Mouse (Mus musculus): ENCODE data around the gene Cox8a. TPM values are rescaled to one million over a fixed set of nuclear protein-coding genes. Genes with fewer than 3 reads are reported as not detected.

Cox8a gene
- polyA plus RNA-seq, 1 experiment from 2014 or later = 1,508 TPM

DNA sequence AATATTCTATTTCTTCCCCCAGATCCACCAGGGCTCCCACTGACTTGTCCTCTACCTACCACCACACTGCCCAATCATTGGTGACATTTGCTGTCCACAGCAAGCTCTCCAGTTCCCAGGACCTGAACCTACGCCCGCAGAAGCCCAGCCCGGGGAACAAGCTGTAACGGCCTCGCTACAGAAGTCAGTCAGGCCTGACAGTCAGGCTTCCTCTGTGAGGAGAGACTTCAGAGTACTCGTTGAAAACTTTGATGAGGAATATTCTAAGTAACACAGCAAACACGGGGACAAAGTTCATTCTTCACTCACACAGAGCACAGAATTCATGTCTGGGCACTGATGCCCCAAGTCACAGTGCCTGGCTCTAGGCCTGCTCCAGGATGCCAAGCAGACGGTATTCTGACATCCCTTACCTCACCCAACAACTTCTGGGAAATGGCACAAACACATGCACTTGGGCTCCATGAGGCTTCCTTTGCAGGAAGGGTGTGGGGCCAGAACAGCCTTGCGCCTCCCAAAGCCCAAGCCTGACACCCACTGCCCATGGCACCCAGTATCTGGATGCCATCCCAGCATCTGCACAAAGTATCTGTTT is 7.8 kb upstream of the Cox8a start:
- Histone ChIP-seq H3K27me3 (replicated peaks; ENCODE audit: control insufficient read depth, insufficient read depth, low read length) (no peaks in the 10 kb centered on the region), H3K9ac (ENCODE audit: low read depth, low read length) (no peak overlapping the region), H3K36me3 (ENCODE audit: control insufficient read depth, insufficient read depth, low read length) (peaks cover 27% of the 10 kb centered on the region), H3K4me2 (ENCODE audit: low read depth, low read length) (no peak overlapping the region), H3K9me3 (ENCODE audit: control insufficient read depth, low read length) (no peaks in the 10 kb centered on the region), H3K4me1 (ENCODE audit: control insufficient read depth, insufficient read depth, low read length) (peaks cover 17% of the 10 kb centered on the region), H3K4me3 (ENCODE audit: low read length) (no peak overlapping the region), H3K27ac (ENCODE audit: low read length) (no peak overlapping the region)
- ATAC-seq = no peak
- 79% methylated on average over 9 of the region's 9 CpGs for WGBS

DNA sequence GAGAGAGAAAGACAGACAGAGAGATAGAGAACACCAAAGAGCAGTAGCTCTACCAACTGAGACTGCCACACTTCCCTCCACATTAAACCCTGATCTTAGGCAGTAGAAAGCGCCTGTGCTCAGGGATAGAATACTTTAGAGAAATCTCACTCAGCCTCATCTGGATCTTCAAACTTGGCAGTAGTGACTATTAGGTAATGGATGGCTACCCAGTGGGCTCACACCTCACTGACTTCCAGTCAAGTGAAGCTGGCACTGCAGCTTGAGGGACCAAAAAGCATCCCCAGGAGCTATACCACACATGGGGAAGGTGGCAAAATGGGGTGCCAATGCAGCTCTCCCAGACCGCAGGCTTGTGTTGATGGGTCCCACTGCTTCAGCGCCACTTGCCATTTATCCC is 6.8 kb upstream of the Cox8a start:
- Histone ChIP-seq H3K4me3 (ENCODE audit: low read length) (no peak overlapping the region), H3K9me3 (ENCODE audit: control insufficient read depth, low read length) (no peaks in the 10 kb centered on the region), H3K27me3 (replicated peaks; ENCODE audit: control insufficient read depth, insufficient read depth, low read length) (no peaks in the 10 kb centered on the region), H3K4me1 (ENCODE audit: control insufficient read depth, insufficient read depth, low read length) (peaks cover 17% of the 10 kb centered on the region), H3K4me2 (ENCODE audit: low read depth, low read length) (no peak overlapping the region), H3K36me3 (ENCODE audit: control insufficient read depth, insufficient read depth, low read length) (peaks cover 19% of the 10 kb centered on the region), H3K27ac (ENCODE audit: low read length) (no peak overlapping the region), H3K9ac (ENCODE audit: low read depth, low read length) (no peak overlapping the region)
- ATAC-seq = no peak
- WGBS = 86% methylated on average over 3 of the region's 3 CpGs

DNA sequence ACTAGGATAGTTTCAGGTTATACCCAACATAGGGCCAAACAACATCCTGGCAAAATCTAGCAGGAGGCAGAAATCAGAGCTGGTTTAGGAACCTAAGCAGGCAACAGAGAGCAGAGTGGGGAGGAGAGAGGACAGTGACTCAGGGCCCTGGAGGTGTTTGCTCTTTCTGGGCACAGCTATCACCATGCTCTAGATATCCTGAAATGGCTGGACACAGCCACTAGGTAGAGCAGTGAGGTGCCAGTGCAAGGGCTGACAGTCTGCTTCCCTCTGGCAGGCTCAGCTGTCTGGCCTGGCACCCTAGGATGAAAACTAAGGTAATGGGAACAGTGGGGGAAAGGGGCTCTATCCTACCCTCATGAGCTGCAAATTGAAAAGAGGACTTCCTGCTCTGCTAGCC is 6.1 kb upstream of the Cox8a start:
- ATAC-seq = no peak
- no peaks in the 10 kb centered on the region for H3K27me3 ChIP-seq (replicated peaks; ENCODE audit: control insufficient read depth, insufficient read depth, low read length)
- H3K27ac ChIP-seq (ENCODE audit: low read length) = no peak overlapping the region
- no peak overlapping the region for H3K4me3 ChIP-seq (ENCODE audit: low read length)
- H3K4me1 ChIP-seq (ENCODE audit: control insufficient read depth, insufficient read depth, low read length) = peaks cover 17% of the 10 kb centered on the region
- no peak overlapping the region for H3K4me2 ChIP-seq (ENCODE audit: low read depth, low read length)
- no peaks in the 10 kb centered on the region for H3K9me3 ChIP-seq (ENCODE audit: control insufficient read depth, low read length)
- H3K36me3 ChIP-seq (ENCODE audit: control insufficient read depth, insufficient read depth, low read length) = peaks cover 16% of the 10 kb centered on the region
- no peak overlapping the region for H3K9ac ChIP-seq (ENCODE audit: low read depth, low read length)

DNA sequence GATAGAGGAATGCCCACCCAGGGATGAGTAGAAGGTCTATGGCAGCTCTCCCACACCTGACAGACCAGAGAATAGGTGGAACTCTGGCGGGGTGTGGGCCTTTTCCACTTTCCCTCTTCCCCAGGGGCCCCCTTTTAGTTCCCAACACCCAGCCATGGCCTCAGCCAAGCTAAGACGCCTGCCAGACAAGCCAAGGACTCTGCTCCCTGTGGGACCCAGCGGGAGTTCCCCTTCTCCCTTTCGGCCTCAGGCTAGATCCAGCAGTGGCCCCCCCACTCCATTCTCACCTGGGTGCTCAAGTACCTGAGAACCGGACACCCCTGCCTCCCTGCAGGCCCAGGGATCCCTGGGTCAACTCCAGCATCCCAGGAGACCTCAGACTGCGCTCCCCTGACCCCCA is 4.8 kb upstream of the Cox8a start:
- H3K9me3 ChIP-seq (ENCODE audit: control insufficient read depth, low read length) = no peaks in the 10 kb centered on the region
- H3K4me3 ChIP-seq (ENCODE audit: low read length) = no peak overlapping the region
- WGBS = 81% methylated on average over 6 of the region's 6 CpGs
- no peaks in the 10 kb centered on the region for H3K27me3 ChIP-seq (replicated peaks; ENCODE audit: control insufficient read depth, insufficient read depth, low read length)
- no peak overlapping the region for H3K4me2 ChIP-seq (ENCODE audit: low read depth, low read length)
- H3K4me1 ChIP-seq (ENCODE audit: control insufficient read depth, insufficient read depth, low read length) = peaks cover 15% of the 10 kb centered on the region
- no peak for ATAC-seq
- no peak overlapping the region for H3K27ac ChIP-seq (ENCODE audit: low read length)
- no peak overlapping the region for H3K9ac ChIP-seq (ENCODE audit: low read depth, low read length)
- peaks cover 5% of the 10 kb centered on the region for H3K36me3 ChIP-seq (ENCODE audit: control insufficient read depth, insufficient read depth, low read length)

DNA sequence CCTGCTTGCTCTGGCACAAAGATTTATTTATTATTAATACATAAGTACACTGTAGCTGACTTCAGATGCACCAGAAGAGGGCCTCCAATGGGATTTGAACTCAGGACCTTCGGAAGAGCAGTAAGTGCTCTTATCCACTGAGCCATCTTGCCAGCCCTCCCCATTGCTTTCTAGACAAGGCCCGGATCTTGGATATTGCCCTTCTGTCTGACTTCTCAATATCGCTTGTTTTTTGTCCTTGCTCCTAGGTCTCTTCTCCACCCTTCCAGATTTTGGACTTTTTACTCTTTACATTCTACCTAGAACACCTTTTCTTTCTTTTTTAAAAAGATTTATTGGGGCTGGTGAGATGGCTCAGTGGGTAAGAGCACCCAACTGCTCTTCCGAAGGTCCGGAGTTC is 1.3 kb upstream of the Cox8a start:
- no peaks in the 10 kb centered on the region for H3K9me3 ChIP-seq (ENCODE audit: control insufficient read depth, low read length)
- H3K4me2 ChIP-seq (ENCODE audit: low read depth, low read length) = no peak overlapping the region
- peaks cover 26% of the 10 kb centered on the region for H3K4me1 ChIP-seq (ENCODE audit: control insufficient read depth, insufficient read depth, low read length)
- ATAC-seq = no peak
- H3K36me3 ChIP-seq (ENCODE audit: control insufficient read depth, insufficient read depth, low read length) = peaks cover 10% of the 10 kb centered on the region
- no peak overlapping the region for H3K9ac ChIP-seq (ENCODE audit: low read depth, low read length)
- no peaks in the 10 kb centered on the region for H3K27me3 ChIP-seq (replicated peaks; ENCODE audit: control insufficient read depth, insufficient read depth, low read length)
- no peak overlapping the region for H3K27ac ChIP-seq (ENCODE audit: low read length)
- H3K4me3 ChIP-seq (ENCODE audit: low read length) = no peak overlapping the region
- 96% methylated on average over 5 of the region's 5 CpGs for WGBS

DNA sequence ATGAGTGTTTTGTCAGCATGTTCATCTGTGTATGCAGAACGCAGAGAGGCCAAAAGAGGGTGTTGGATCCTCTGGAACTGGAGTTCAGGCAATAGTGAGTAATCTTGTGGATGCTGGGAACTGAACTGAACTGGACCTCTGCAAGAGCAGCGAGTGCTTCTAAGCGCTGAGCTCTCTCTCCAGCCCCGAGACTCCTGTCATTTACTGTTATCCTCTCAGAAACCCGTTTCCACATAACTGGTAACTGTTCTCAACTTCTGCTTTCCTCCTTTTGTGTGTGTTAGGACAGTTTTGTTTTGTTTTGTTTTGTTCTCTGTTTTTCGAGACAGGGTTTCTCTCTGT is 481 bp upstream of the Cox8a start:
- 11% methylated on average over 6 of the region's 6 CpGs for WGBS
- no peaks in the 10 kb centered on the region for H3K9me3 ChIP-seq (ENCODE audit: control insufficient read depth, low read length)
- H3K4me1 ChIP-seq (ENCODE audit: control insufficient read depth, insufficient read depth, low read length) = peaks cover 26% of the 10 kb centered on the region
- ATAC-seq = peak; percentile 27
- H3K27me3 ChIP-seq (replicated peaks; ENCODE audit: control insufficient read depth, insufficient read depth, low read length) = no peaks in the 10 kb centered on the region
- peak overlapping the region; percentile 84 for H3K4me3 ChIP-seq (ENCODE audit: low read length)
- peak overlapping the region; percentile 65 for H3K4me2 ChIP-seq (ENCODE audit: low read depth, low read length)
- peaks cover 13% of the 10 kb centered on the region for H3K36me3 ChIP-seq (ENCODE audit: control insufficient read depth, insufficient read depth, low read length)
- H3K27ac ChIP-seq (ENCODE audit: low read length) = 0 out of 2 replicates have a peak overlapping the region, but pooled peaks have one; percentile 30
- no peak overlapping the region for H3K9ac ChIP-seq (ENCODE audit: low read depth, low read length)

DNA sequence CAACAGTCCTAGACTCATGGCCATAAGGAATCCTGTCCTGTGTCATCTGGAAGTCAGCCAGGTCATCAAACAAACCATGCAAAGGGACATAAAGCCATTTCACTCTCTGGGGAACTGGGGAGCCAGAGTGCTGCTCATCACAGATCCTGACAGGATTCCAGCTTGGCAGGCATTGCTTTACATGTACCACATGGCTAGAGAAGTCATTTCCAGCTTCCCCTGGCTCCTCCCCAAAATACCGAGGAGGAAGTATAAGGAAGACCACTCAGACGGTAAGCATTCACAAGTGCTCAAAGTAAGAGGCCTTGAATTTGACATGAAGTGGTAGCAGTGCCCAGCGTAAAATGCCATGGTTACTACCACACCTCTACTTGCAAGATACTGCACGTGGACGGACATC is 2.9 kb downstream of the Cox8a start:
- Histone ChIP-seq H3K27ac (ENCODE audit: low read length) (no peak overlapping the region), H3K36me3 (ENCODE audit: control insufficient read depth, insufficient read depth, low read length) (peaks cover 13% of the 10 kb centered on the region), H3K9me3 (ENCODE audit: control insufficient read depth, low read length) (no peaks in the 10 kb centered on the region), H3K4me3 (ENCODE audit: low read length) (no peak overlapping the region), H3K9ac (ENCODE audit: low read depth, low read length) (peak overlapping the region; percentile 16; the same call in 1 of the 2 replicates), H3K4me1 (ENCODE audit: control insufficient read depth, insufficient read depth, low read length) (peaks cover 26% of the 10 kb centered on the region), H3K4me2 (ENCODE audit: low read depth, low read length) (no peak overlapping the region), H3K27me3 (replicated peaks; ENCODE audit: control insufficient read depth, insufficient read depth, low read length) (no peaks in the 10 kb centered on the region)
- 77% methylated on average over 5 of the region's 5 CpGs for WGBS
- ATAC-seq = no peak

DNA sequence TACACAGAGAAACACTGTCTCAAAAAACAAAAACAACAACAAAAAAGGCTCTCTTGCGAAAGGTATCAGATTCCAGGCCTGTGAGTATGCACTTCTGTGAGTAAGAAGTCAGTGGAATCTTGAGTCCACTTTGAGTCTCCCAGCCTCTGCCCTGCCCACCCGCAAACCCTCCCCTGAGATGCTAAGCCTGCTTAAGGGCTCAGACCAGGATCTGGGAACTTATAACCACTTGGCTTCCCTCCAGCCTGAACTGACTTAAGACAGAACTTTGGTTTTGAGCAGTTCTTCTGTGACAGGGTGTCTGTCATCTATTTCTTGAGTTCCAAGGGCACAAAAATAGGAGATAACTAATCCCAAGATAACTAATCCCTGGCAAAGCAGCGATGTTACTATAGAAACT is 4.4 kb downstream of the Cox8a start:
- Histone ChIP-seq H3K4me3 (ENCODE audit: low read length) (no peak overlapping the region), H3K36me3 (ENCODE audit: control insufficient read depth, insufficient read depth, low read length) (peaks cover 13% of the 10 kb centered on the region), H3K4me2 (ENCODE audit: low read depth, low read length) (no peak overlapping the region), H3K9me3 (ENCODE audit: control insufficient read depth, low read length) (no peaks in the 10 kb centered on the region), H3K27ac (ENCODE audit: low read length) (no peak overlapping the region), H3K4me1 (ENCODE audit: control insufficient read depth, insufficient read depth, low read length) (peaks cover 26% of the 10 kb centered on the region), H3K27me3 (replicated peaks; ENCODE audit: control insufficient read depth, insufficient read depth, low read length) (no peaks in the 10 kb centered on the region), H3K9ac (ENCODE audit: low read depth, low read length) (no peak overlapping the region)
- ATAC-seq = no peak
- WGBS = 85% methylated on average over 3 of the region's 3 CpGs

DNA sequence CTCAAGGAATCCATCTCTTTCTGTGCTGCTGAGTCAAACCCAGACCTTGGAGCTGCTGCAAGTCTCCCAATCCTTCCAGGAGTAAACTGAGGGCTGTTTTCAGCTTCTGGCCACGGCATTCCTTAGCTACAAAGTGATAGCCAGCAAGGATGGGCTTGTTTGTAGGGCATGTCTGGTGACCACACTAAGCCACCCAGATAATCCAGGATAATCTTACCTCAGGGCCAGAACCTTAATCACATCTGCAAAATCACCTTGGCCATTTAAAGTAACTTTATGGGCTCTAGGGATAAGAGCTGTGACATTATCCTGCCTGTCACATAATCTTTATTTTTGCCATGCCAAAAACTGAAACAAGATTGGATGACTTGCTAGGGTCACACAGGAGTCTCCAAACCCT is 5.2 kb downstream of the Cox8a start:
- Histone ChIP-seq H3K4me2 (ENCODE audit: low read depth, low read length) (no peak overlapping the region), H3K9ac (ENCODE audit: low read depth, low read length) (no peak overlapping the region), H3K27ac (ENCODE audit: low read length) (no peak overlapping the region), H3K36me3 (ENCODE audit: control insufficient read depth, insufficient read depth, low read length) (peaks cover 13% of the 10 kb centered on the region), H3K4me3 (ENCODE audit: low read length) (no peak overlapping the region), H3K27me3 (replicated peaks; ENCODE audit: control insufficient read depth, insufficient read depth, low read length) (no peaks in the 10 kb centered on the region), H3K9me3 (ENCODE audit: control insufficient read depth, low read length) (no peaks in the 10 kb centered on the region), H3K4me1 (ENCODE audit: control insufficient read depth, insufficient read depth, low read length) (peaks cover 24% of the 10 kb centered on the region)
- no peak for ATAC-seq
- WGBS = 86% methylated on average over 1 of the region's 1 CpGs

DNA sequence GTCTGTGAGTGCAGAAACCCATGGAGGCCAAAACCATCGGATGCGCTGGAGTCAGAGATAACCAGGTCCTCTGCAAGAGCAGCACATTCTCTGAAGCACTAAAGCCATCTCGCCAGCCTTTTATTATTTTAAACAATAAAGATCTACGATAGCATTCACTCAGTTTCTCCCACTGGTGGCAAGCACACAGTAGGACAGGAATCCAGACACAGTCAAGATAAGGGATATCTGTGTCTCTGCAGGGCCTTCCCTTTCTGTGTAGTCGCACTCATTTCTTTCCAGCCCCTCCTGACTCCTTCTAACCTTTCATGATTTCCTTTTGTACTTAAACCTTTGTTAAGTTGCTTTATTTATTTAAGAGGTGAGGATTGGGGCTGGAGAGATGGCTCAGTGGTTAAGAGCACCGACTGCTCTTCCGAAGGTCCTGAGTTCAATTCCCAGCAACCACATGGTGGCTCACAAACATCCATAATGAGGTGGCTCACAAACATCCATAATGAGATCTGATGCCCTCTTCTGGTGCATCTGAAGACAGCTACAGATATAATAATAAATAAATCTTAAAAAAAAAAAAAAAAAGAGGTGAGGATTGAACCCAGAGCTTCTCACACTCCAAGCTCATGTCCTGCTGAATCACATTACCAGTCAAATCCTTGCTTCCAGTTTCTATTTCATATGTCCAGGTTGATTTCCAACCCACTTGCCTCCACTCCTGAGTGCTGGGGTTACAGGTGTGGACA is 7.3 kb downstream of the Cox8a start:
- H3K4me2 ChIP-seq (ENCODE audit: low read depth, low read length) = no peak overlapping the region
- H3K27ac ChIP-seq (ENCODE audit: low read length) = no peak overlapping the region
- H3K36me3 ChIP-seq (ENCODE audit: control insufficient read depth, insufficient read depth, low read length) = peaks cover 13% of the 10 kb centered on the region
- no peak overlapping the region for H3K4me3 ChIP-seq (ENCODE audit: low read length)
- WGBS = 91% methylated on average over 7 of the region's 7 CpGs
- ATAC-seq = no peak
- H3K27me3 ChIP-seq (replicated peaks; ENCODE audit: control insufficient read depth, insufficient read depth, low read length) = no peaks in the 10 kb centered on the region
- H3K9ac ChIP-seq (ENCODE audit: low read depth, low read length) = no peak overlapping the region
- peaks cover 20% of the 10 kb centered on the region for H3K4me1 ChIP-seq (ENCODE audit: control insufficient read depth, insufficient read depth, low read length)
- H3K9me3 ChIP-seq (ENCODE audit: control insufficient read depth, low read length) = no peaks in the 10 kb centered on the region

Data from intestine, embryonic 16.5 days (tissue).